Mouse (Mus musculus) limb, embryonic 11.5 days (tissue): ENCODE data around the gene Crat. TPM values are rescaled to one million over a fixed set of nuclear protein-coding genes. Genes with fewer than 3 reads are reported as not detected.

Experiments used
- ATAC-seq: fragments of 200-750 bp; cut with Nextera tagmentation; 2 replicates; pipeline ENCODE4 v1.8.0; 2017; ENCODE audit warnings: low read depth; ENCODE audit not compliant: insufficient number of reproducible peaks, low FRiP score, low TSS enrichment
- DNase-seq: peaks from one replicate; pipeline ENCODE4 v3.0.0-alpha.2; 2015; ENCODE audit warnings: low spot score
- H3K27ac ChIP-seq: fragments of 300-500 bp; sonication (generic); replicated peaks from 2 replicates; pipeline ENCODE4 v1.5.1; 2014; ENCODE audit warnings: low read depth, mild to moderate bottlenecking, low read length
- H3K27me3 ChIP-seq: fragments of 300-500 bp; sonication (generic); 2 replicates; pipeline ENCODE4 v1.6.1; 2014; ENCODE audit warnings: mild to moderate bottlenecking, low read length, mixed read lengths; ENCODE audit not compliant: control insufficient read depth, insufficient read depth
- H3K36me3 ChIP-seq: fragments of 300-500 bp; sonication (generic); 2 replicates; pipeline ENCODE4 v1.6.1; 2014; ENCODE audit warnings: mild to moderate bottlenecking, low read length, moderate library complexity, mixed read lengths; ENCODE audit not compliant: control insufficient read depth, insufficient read depth
- H3K4me1 ChIP-seq: fragments of 300-500 bp; sonication (generic); 2 replicates; pipeline ENCODE4 v1.6.1; 2014; ENCODE audit warnings: low read length, mixed read lengths; ENCODE audit not compliant: control insufficient read depth, insufficient read depth
- H3K4me2 ChIP-seq: fragments of 300-500 bp; sonication (generic); 2 replicates; pipeline ENCODE4 v1.6.1; 2014; ENCODE audit warnings: low read depth, mild to moderate bottlenecking, moderate library complexity; ENCODE audit not compliant: severe bottlenecking
- H3K4me3 ChIP-seq: fragments of 300-500 bp; sonication (generic); 2 replicates; pipeline ENCODE4 v1.5.1; 2014; ENCODE audit warnings: low read depth, low read length
- H3K9ac ChIP-seq: fragments of 300-500 bp; sonication (generic); 2 replicates; pipeline ENCODE4 v1.6.1; 2014; ENCODE audit warnings: mild to moderate bottlenecking, low read length
- H3K9me3 ChIP-seq: fragments of 300-500 bp; sonication (generic); 2 replicates; pipeline ENCODE4 v1.6.1; 2016; ENCODE audit warnings: low read length; ENCODE audit not compliant: control insufficient read depth
- WGBS: fragments of 180-500 bp; shearing (Covaris S2); extraction: QIAGEN DNeasy Blood & Tissue Kit; methylation state at CpG from one replicate; pipeline ENCODE4 v1.1.7; 2014; 5-methylcytosine and 5-hydroxymethylcytosine counted together
- microRNA-seq: library from miRNA; unstranded; fragments of <30 nt; microRNA quantifications from one replicate; pipeline ENCODE4, GENCODE M21; 2016
- polyA plus RNA-seq: library from polyadenylated mRNA; unstranded; fragments of >200 nt; fragmentation: Nextera tagmentation; extraction: Ambion mirVana; gene quantifications from 2 replicates; pipeline ENCODE4 v1.2.1, GENCODE M21; 2014

Crat gene
- polyA plus RNA-seq, 1 experiment from 2014 or later, result 27.9 TPM

- DNase-seq (no peak), ATAC-seq (no peak)
- H3K4me3 ChIP-seq, result no peak overlapping the region; the same call in 1 of the 2 replicates
- 0 out of 2 replicates have a peak, but pooled peaks cover 4% of the 10 kb centered on the region for H3K36me3 ChIP-seq
- no peaks in the 10 kb centered on the region for H3K27me3 ChIP-seq
- H3K9me3 ChIP-seq, result no peaks in the 10 kb centered on the region
- no peak overlapping the region for H3K27ac ChIP-seq
- 58% methylated on average over 4 of the region's 4 CpGs for WGBS
- peaks cover 11% of the 10 kb centered on the region for H3K4me1 ChIP-seq
- H3K9ac ChIP-seq, result no peak overlapping the region
- H3K4me2 ChIP-seq, result no peak overlapping the region
Measured at GRCm38 (mm10) chr2:30356266-30356665, 59.3 kb downstream of the Crat start.

- no peaks in the 10 kb centered on the region for H3K27me3 ChIP-seq
- H3K9me3 ChIP-seq, result no peaks in the 10 kb centered on the region
- peak overlapping the region; percentile 22; the same call in 1 of the 2 replicates for H3K9ac ChIP-seq
- 0 out of 2 replicates have a peak, but pooled peaks cover 4% of the 10 kb centered on the region for H3K36me3 ChIP-seq
- no peak overlapping the region for H3K4me2 ChIP-seq
- no peak overlapping the region for H3K4me3 ChIP-seq
- H3K27ac ChIP-seq, result no peak overlapping the region
- WGBS, result 74% methylated on average over 4 of the region's 4 CpGs
- ATAC-seq (no peak), DNase-seq (no peak)
- H3K4me1 ChIP-seq, result peaks cover 11% of the 10 kb centered on the region
Measured at GRCm38 (mm10) chr2:30355861-30356260, 59.8 kb downstream of the Crat start.

DNA sequence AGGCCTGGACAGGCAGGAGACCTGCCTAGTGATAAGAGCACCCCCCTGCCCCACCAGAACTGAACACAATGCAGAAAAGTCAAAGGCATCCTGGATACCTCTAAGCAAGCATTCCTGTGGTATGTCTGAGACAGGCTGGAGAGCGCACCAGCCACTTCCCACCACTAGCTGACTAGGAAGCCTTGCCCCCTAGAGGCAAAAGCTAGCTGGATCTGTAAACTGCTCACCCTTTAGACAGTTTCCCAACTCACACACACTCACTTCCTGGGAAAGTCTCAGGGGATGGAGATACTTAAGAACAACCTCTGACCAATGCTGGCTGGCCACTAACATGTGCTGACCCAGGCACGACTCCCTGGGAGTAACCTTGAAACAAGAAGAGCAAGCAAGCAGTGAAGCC lies 64.5 kb downstream of the Crat start:
- Histone ChIP-seq H3K27me3 (no peaks in the 10 kb centered on the region), H3K9me3 (no peaks in the 10 kb centered on the region), H3K9ac (no peak overlapping the region), H3K27ac (no peak overlapping the region), H3K4me3 (no peak overlapping the region), H3K4me1 (no peaks in the 10 kb centered on the region), H3K4me2 (no peak overlapping the region), H3K36me3 (peaks cover 14% of the 10 kb centered on the region; the same call in 1 of the 2 replicates)
- 74% methylated on average over 2 of the region's 2 CpGs for WGBS
- no peak for ATAC-seq
- no peak for DNase-seq

Small RNA genes within 50 kb of the gene (microRNA-seq; reads per million reads assigned to microRNA genes)
- not detected for gene Gm47292

Other genes starting within 250 kb of the Crat start
- gene Endog, start 244.3 kb downstream of the Crat start, polyA plus RNA-seq, result 18.3 and 20.7 TPM in 2 replicates
- gene Spout1, start 237.4 kb downstream of the Crat start, polyA plus RNA-seq, result 91.6 and 92.6 TPM in 2 replicates
- gene Kyat1, start 210.0 kb downstream of the Crat start, polyA plus RNA-seq, result 6.1 and 7.6 TPM in 2 replicates
- gene Lrrc8a, start 178.1 kb downstream of the Crat start, polyA plus RNA-seq, result 58.2 and 58.3 TPM in 2 replicates
- gene Gm28035, start 175.2 kb downstream of the Crat start, polyA plus RNA-seq, result 0.09 TPM in 1 of 2 replicates, not detected in the other
- gene Phyhd1, start 149.6 kb downstream of the Crat start, polyA plus RNA-seq, result 3.3 and 3.7 TPM in 2 replicates
- not detected in 2 replicates for gene Gm28038, start 134.8 kb downstream of the Crat start, polyA plus RNA-seq
- 24.9 and 25.0 TPM in 2 replicates for gene Dolk, start 129.5 kb downstream of the Crat start, polyA plus RNA-seq
- gene Nup188, start 129.4 kb downstream of the Crat start, polyA plus RNA-seq, result 69.0 and 73.7 TPM in 2 replicates
- 49.0 and 59.9 TPM in 2 replicates for gene Sh3glb2, start 56.5 kb downstream of the Crat start, polyA plus RNA-seq
- gene Miga2, start 51.6 kb downstream of the Crat start, polyA plus RNA-seq, result 19.5 and 20.1 TPM in 2 replicates
- gene Dolpp1, start 23.6 kb downstream of the Crat start, polyA plus RNA-seq, result 33.0 and 33.1 TPM in 2 replicates
- gene Ptpa, start 226 bp upstream of the Crat start, polyA plus RNA-seq, result 74.4 and 83.3 TPM in 2 replicates
- 7.1 and 9.7 TPM in 2 replicates for gene Ier5l, start 58.4 kb upstream of the Crat start, polyA plus RNA-seq
- gene Cstad, start 179.2 kb upstream of the Crat start, polyA plus RNA-seq, result 0.37 and 1.0 TPM in 2 replicates